ENCODE assay signal across 12 mouse cellular contexts in genomic region chr16:58685548-58686537, GRCm38 (mm10). TPM values are rescaled to one million over a fixed set of nuclear protein-coding genes. Genes with fewer than 3 reads are reported as not detected.
A peak's percentile ranks its signal among the peaks of the same experiment; 100 is the strongest.
DNase-seq lines count a peak whose midpoint lies in the region; ATAC-seq and TF ChIP-seq lines count a peak whose summit lies in the region.
"Had no signal": no experiment of that assay in that cellular context is flagged by ENCODE, and none has a peak within 500 bp of the region (broad histone marks: within the 10 kb centered on the region; RNA-seq: fewer than 3 reads in every experiment).

No protein-coding gene starts in this region.

- WGBS in intestine, embryonic 16.5 days = 70% methylated on average over 20 of the region's 20 CpGs
- WGBS in intestine, postnatal 0 days = 64% methylated on average over 20 of the region's 20 CpGs
- 83% methylated on average over 20 of the region's 20 CpGs for WGBS in forebrain, embryonic 14.5 days

- 0 out of 2 replicates have a peak, but pooled peaks have one; percentile 42 for ATAC-seq in intestine, embryonic 16.5 days
- ATAC-seq in intestine, postnatal 0 days = no peak
- ATAC-seq in forebrain, embryonic 14.5 days = no peak

- H3K27ac ChIP-seq in intestine, embryonic 16.5 days (ENCODE audit: low read length) = no peak overlapping the region
- no peak overlapping the region for H3K27ac ChIP-seq in intestine, postnatal 0 days (ENCODE audit: low read depth, low read length)
- no peak overlapping the region for H3K27ac ChIP-seq in brown adipose tissue, adult 24 weeks (replicated peaks; ENCODE audit: low read depth, low read length)
- no peak overlapping the region for H3K27ac ChIP-seq in forebrain, embryonic 14.5 days (ENCODE audit: low read depth, low read length)

- DNase-seq in induced T-regulatory cell, adult 2 months (ENCODE audit: low read depth) = peak; percentile 66
- DNase-seq in thymus, adult 18-20 months = peak; percentile 9 to 10
- no peak for DNase-seq in layer of hippocampus, adult 8-10 months (ENCODE audit: low spot score in 2 of 2)
- no peak for DNase-seq in adrenal gland, postnatal 36 days
- DNase-seq in forebrain, embryonic 14.5 days (ENCODE audit: low spot score) = no peak
- DNase-seq: adrenal gland, postnatal 25 days; embryo, embryonic 11 days had no signal

- H3K4me3 ChIP-seq in intestine, embryonic 16.5 days (ENCODE audit: low read length) = no peak overlapping the region
- no peak overlapping the region for H3K4me3 ChIP-seq in intestine, postnatal 0 days (ENCODE audit: low read depth, low read length)
- H3K4me3 ChIP-seq in brown adipose tissue, adult 24 weeks (ENCODE audit: insufficient read depth, low read depth, low read length) = peak overlapping the region; percentile 20; the same call in 1 of the 2 replicates
- no peak overlapping the region for H3K4me3 ChIP-seq in forebrain, embryonic 14.5 days (ENCODE audit: low read depth, low read length)

- H3K9ac ChIP-seq in intestine, embryonic 16.5 days (ENCODE audit: low read depth, low read length) = no peak overlapping the region
- H3K9ac ChIP-seq in intestine, postnatal 0 days (ENCODE audit: low read depth, low read length) = no peak overlapping the region
- no peak overlapping the region for H3K9ac ChIP-seq in forebrain, embryonic 14.5 days (ENCODE audit: low read length)

- H3K4me1 ChIP-seq in intestine, embryonic 16.5 days (ENCODE audit: control insufficient read depth, insufficient read depth, low read length) = no peaks in the 10 kb centered on the region
- H3K4me1 ChIP-seq in intestine, postnatal 0 days (replicated peaks; ENCODE audit: control insufficient read depth, insufficient read depth, low read length) = no peaks in the 10 kb centered on the region
- no peaks in the 10 kb centered on the region for H3K4me1 ChIP-seq in brown adipose tissue, adult 24 weeks (ENCODE audit: control insufficient read depth, insufficient read depth, insufficient read length, low read length)
- H3K4me1 ChIP-seq in forebrain, embryonic 14.5 days (ENCODE audit: control insufficient read depth, insufficient read depth, low read length) = no peaks in the 10 kb centered on the region

- no peak for TF ChIP-seq CTCF in intestine, postnatal 0 days (IDR thresholded peaks at IDR 0.05; ENCODE audit: low read depth)

- no peaks in the 10 kb centered on the region for H3K36me3 ChIP-seq in intestine, embryonic 16.5 days (ENCODE audit: control insufficient read depth, insufficient read depth, low read length)
- H3K36me3 ChIP-seq in intestine, postnatal 0 days (ENCODE audit: control insufficient read depth, insufficient read depth) = no peaks in the 10 kb centered on the region
- no peaks in the 10 kb centered on the region for H3K36me3 ChIP-seq in forebrain, embryonic 14.5 days (ENCODE audit: control insufficient read depth, insufficient read depth, low read length)

- no peak overlapping the region for H3K4me2 ChIP-seq in intestine, embryonic 16.5 days (ENCODE audit: low read depth, low read length)
- H3K4me2 ChIP-seq in intestine, postnatal 0 days (replicated peaks; ENCODE audit: low read depth) = no peak overlapping the region
- H3K4me2 ChIP-seq in forebrain, embryonic 14.5 days (ENCODE audit: low read length) = no peak overlapping the region

- no peaks in the 10 kb centered on the region for H3K27me3 ChIP-seq in intestine, embryonic 16.5 days (replicated peaks; ENCODE audit: control insufficient read depth, insufficient read depth, low read length)
- no peaks in the 10 kb centered on the region for H3K27me3 ChIP-seq in intestine, postnatal 0 days (replicated peaks; ENCODE audit: control insufficient read depth, insufficient read depth, low read length)
- H3K27me3 ChIP-seq in forebrain, embryonic 14.5 days (replicated peaks; ENCODE audit: control insufficient read depth, insufficient read depth, low read length) = no peaks in the 10 kb centered on the region

- no peaks in the 10 kb centered on the region for H3K9me3 ChIP-seq in intestine, embryonic 16.5 days (ENCODE audit: control insufficient read depth, low read length)
- H3K9me3 ChIP-seq in intestine, postnatal 0 days (ENCODE audit: control insufficient read depth) = no peaks in the 10 kb centered on the region
- no peaks in the 10 kb centered on the region for H3K9me3 ChIP-seq in forebrain, embryonic 14.5 days (replicated peaks; ENCODE audit: control insufficient read depth, low read length)

RNA-seq across cellular contexts. Expression of gene Cpox, which starts 15.8 kb away (rescaled TPM):
- polyA plus RNA-seq in intestine, embryonic 16.5 days (2015; fragmentation: Nextera tagmentation; extraction: Ambion mirVana) = 60.6 and 70.3 TPM in 2 replicates
- polyA plus RNA-seq in intestine, postnatal 0 days (2015; fragmentation: Nextera tagmentation; extraction: Ambion mirVana) = 54.5 and 56.7 TPM in 2 replicates
- polyA plus RNA-seq in brown adipose tissue, adult 24 weeks (2012; ENCODE audit: insufficient read depth, insufficient read length, missing spikeins) = 3.0 and 4.6 TPM in 2 replicates
- total RNA-seq in layer of hippocampus, adult 8-10 months (2022) = 10 to 100 TPM; 45.1 to 57.0 (median 52.8) TPM
- total RNA-seq in adrenal gland, postnatal 36 days (2021) = 10 to 100 TPM; 17.0 to 18.9 TPM
- polyA plus RNA-seq in forebrain, embryonic 14.5 days (2014; fragmentation: Nextera tagmentation; extraction: Ambion mirVana) = 8.9 and 9.1 TPM in 2 replicates

RNA-seq across cellular contexts. Expression of gene Gpr15, which starts 33.0 kb away (rescaled TPM):
- polyA plus RNA-seq in intestine, embryonic 16.5 days (2015; fragmentation: Nextera tagmentation; extraction: Ambion mirVana) = 0.11 and 0.24 TPM in 2 replicates
- 0.20 and 0.34 TPM in 2 replicates for polyA plus RNA-seq in intestine, postnatal 0 days (2015; fragmentation: Nextera tagmentation; extraction: Ambion mirVana)
- not detected in 2 replicates for polyA plus RNA-seq in brown adipose tissue, adult 24 weeks (2012; ENCODE audit: insufficient read depth, insufficient read length, missing spikeins)
- total RNA-seq in layer of hippocampus, adult 8-10 months (2022) = not detected
- total RNA-seq in adrenal gland, postnatal 36 days (2021) = not detected
- polyA plus RNA-seq in forebrain, embryonic 14.5 days (2014; fragmentation: Nextera tagmentation; extraction: Ambion mirVana) = not detected in 2 replicates
- total RNA-seq: adrenal gland, postnatal 25 days; left cerebral cortex, postnatal 14 days had no signal
- polyA plus RNA-seq: kidney, embryonic 14.5 days had no signal

RNA-seq across cellular contexts. Expression of gene Cldnd1, which starts 41.9 kb away (rescaled TPM):
- 93.7 and 97.5 TPM in 2 replicates for polyA plus RNA-seq in intestine, embryonic 16.5 days (2015; fragmentation: Nextera tagmentation; extraction: Ambion mirVana)
- polyA plus RNA-seq in intestine, postnatal 0 days (2015; fragmentation: Nextera tagmentation; extraction: Ambion mirVana) = 86.0 and 86.1 TPM in 2 replicates
- 22.5 and 41.1 TPM in 2 replicates for polyA plus RNA-seq in brown adipose tissue, adult 24 weeks (2012; ENCODE audit: insufficient read depth, insufficient read length, missing spikeins)
- total RNA-seq in layer of hippocampus, adult 8-10 months (2022) = 100 to 1,000 TPM in 2 of 4 experiments, 10 to 100 TPM in 2; 87.9 to 106 (median 100) TPM
- 10 to 100 TPM; 67.0 to 92.3 TPM for total RNA-seq in adrenal gland, postnatal 36 days (2021)
- polyA plus RNA-seq in forebrain, embryonic 14.5 days (2014; fragmentation: Nextera tagmentation; extraction: Ambion mirVana) = 134 and 145 TPM in 2 replicates

RNA-seq across cellular contexts. Expression of gene E330017A01Rik, which starts 47.3 kb away (rescaled TPM):
- polyA plus RNA-seq in intestine, embryonic 16.5 days (2015; fragmentation: Nextera tagmentation; extraction: Ambion mirVana) = not detected in 2 replicates
- polyA plus RNA-seq in intestine, postnatal 0 days (2015; fragmentation: Nextera tagmentation; extraction: Ambion mirVana) = not detected in 2 replicates
- polyA plus RNA-seq in brown adipose tissue, adult 24 weeks (2012; ENCODE audit: insufficient read depth, insufficient read length, missing spikeins) = not detected in 2 replicates
- total RNA-seq in layer of hippocampus, adult 8-10 months (2022) = not detected
- not detected for total RNA-seq in adrenal gland, postnatal 36 days (2021)
- polyA plus RNA-seq in forebrain, embryonic 14.5 days (2014; fragmentation: Nextera tagmentation; extraction: Ambion mirVana) = not detected in 2 replicates
- total RNA-seq: adrenal gland, postnatal 25 days; left cerebral cortex, postnatal 14 days had no signal

Comparison
In these comparisons a context has a peak if more than half of its experiments do, and no peak if none do; other contexts are left out.
1. DNase-seq: peak in induced T-regulatory cell, adult 2 months (single experiment) and thymus, adult 18-20 months (2 of 2); none in layer of hippocampus, adult 8-10 months (0 of 2), adrenal gland, postnatal 36 days (0 of 2) and forebrain, embryonic 14.5 days (single experiment).